Mouse (Mus musculus) heart, postnatal 0 days (tissue): ENCODE results near the gene 4930539E08Rik.

Experiments
- CTCF ChIP-seq: IDR thresholded peaks from 2 replicates; pipeline ENCODE4 v1.5.1; 2016; ENCODE audit warnings: antibody characterized with exemption, control low read depth, low read depth
- EP300 ChIP-seq: IDR thresholded peaks from 2 replicates; pipeline ENCODE4 v1.6.1; 2016; ENCODE audit warnings: antibody characterized with exemption, low read depth

- TF ChIP-seq CTCF (peak; percentile 18; the same call in 1 of the 2 replicates), EP300 (no peak)
Observed at GRCm38 (mm10) chr17:28876821-28877220, 38.3 kb downstream of the 4930539E08Rik start.
